20 mouse cellular contexts compared by ENCODE assay signal in the genomic region with DNA sequence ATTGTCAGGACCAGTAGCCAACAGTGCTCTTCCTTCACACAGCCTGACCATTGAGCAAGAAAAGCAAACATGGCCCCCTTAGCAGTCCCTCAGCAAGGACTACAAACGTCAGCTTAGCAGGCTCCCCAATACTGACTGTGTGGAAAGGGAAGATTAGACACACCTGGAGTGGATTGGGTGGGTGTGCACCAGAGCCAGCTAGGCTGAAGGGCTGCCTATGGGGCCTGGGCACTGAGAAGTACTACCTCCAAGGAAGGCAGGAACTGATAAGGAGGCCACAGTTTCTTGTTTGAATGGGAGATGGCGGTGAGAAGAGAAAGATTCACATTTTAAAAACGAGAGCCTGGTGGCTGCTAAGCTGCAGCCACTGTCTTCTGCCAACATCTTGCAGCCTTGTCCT. TPM values are rescaled to one million over a fixed set of nuclear protein-coding genes. Genes with fewer than 3 reads are reported as not detected.
DNase-seq lines count a peak whose midpoint lies in the region; ATAC-seq lines count a peak whose summit lies in the region.
"Had no signal": no experiment of that assay in that cellular context is flagged by ENCODE, and none has a peak within 500 bp of the region (broad histone marks: within the 10 kb centered on the region; RNA-seq: fewer than 3 reads in every experiment).

No protein-coding gene starts in this region.

- H3K9ac ChIP-seq in kidney, embryonic 15.5 days = no peak overlapping the region
- H3K9ac ChIP-seq: embryonic facial prominence, embryonic 12.5 days; forebrain, embryonic 12.5 days; intestine, embryonic 15.5 days; limb, embryonic 12.5 days had no signal

- H3K4me2 ChIP-seq in kidney, embryonic 15.5 days = no peak overlapping the region
- H3K4me2 ChIP-seq: embryonic facial prominence, embryonic 12.5 days; forebrain, embryonic 12.5 days; intestine, embryonic 15.5 days; limb, embryonic 12.5 days had no signal

- DNase-seq in heart, embryonic 10.5 days (ENCODE audit: low spot score) = no peak
- no peak for DNase-seq in heart, postnatal 10 days
- DNase-seq in kidney, postnatal 10 days = no peak
- peak; percentile 28 for DNase-seq in c-Kit-positive CD71-positive TER-119-positive erythroid progenitor cells, embryonic 14.5 days (ENCODE audit: low spot score)
- no peak for DNase-seq in forebrain, embryonic 10.5 days (ENCODE audit: extremely low spot score, low spot score)
- no peak for DNase-seq in T-cell, adult 2 months (ENCODE audit: low spot score)
- DNase-seq: adrenal gland, postnatal 10 days; kidney, postnatal 36 days; layer of hippocampus, postnatal 36 days; lung, postnatal 10 days; midbrain, embryonic 14.5 days; right cerebral cortex, adult 18-20 months; spleen, adult 18-20 months; thymus, postnatal 25 days had no signal

- no peak overlapping the region for H3K4me3 ChIP-seq in heart, embryonic 10.5 days
- no peak overlapping the region for H3K4me3 ChIP-seq in kidney, embryonic 15.5 days (replicated peaks)
- H3K4me3 ChIP-seq in forebrain, embryonic 10.5 days = no peak overlapping the region
- H3K4me3 ChIP-seq: embryonic facial prominence, embryonic 12.5 days; forebrain, embryonic 12.5 days; intestine, embryonic 15.5 days; limb, embryonic 12.5 days had no signal

- H3K4me1 ChIP-seq in heart, embryonic 10.5 days = peaks cover 32% of the 10 kb centered on the region
- H3K4me1 ChIP-seq in kidney, embryonic 15.5 days = no peaks in the 10 kb centered on the region
- H3K4me1 ChIP-seq in forebrain, embryonic 10.5 days = no peaks in the 10 kb centered on the region
- H3K4me1 ChIP-seq: embryonic facial prominence, embryonic 12.5 days; forebrain, embryonic 12.5 days; intestine, embryonic 15.5 days; limb, embryonic 12.5 days had no signal

- H3K36me3 ChIP-seq in heart, embryonic 10.5 days = peaks cover 37% of the 10 kb centered on the region
- peaks cover 37% of the 10 kb centered on the region for H3K36me3 ChIP-seq in kidney, embryonic 15.5 days
- peaks cover 53% of the 10 kb centered on the region for H3K36me3 ChIP-seq in forebrain, embryonic 10.5 days (replicated peaks)

- intact Hi-C loops in heart, postnatal 10 days (cut with DNase I) = no loop called here

- WGBS in heart, embryonic 10.5 days = 51% methylated on average over 3 of the region's 3 CpGs
- 74% methylated on average over 3 of the region's 3 CpGs for WGBS in kidney, embryonic 15.5 days
- 74% methylated on average over 3 of the region's 3 CpGs for WGBS in forebrain, embryonic 10.5 days

- no peaks in the 10 kb centered on the region for H3K9me3 ChIP-seq in heart, embryonic 10.5 days
- no peaks in the 10 kb centered on the region for H3K9me3 ChIP-seq in kidney, embryonic 15.5 days (replicated peaks)
- no peaks in the 10 kb centered on the region for H3K9me3 ChIP-seq in forebrain, embryonic 10.5 days
- H3K9me3 ChIP-seq: embryonic facial prominence, embryonic 12.5 days; forebrain, embryonic 12.5 days; intestine, embryonic 15.5 days; limb, embryonic 12.5 days had no signal

- peak overlapping the region; percentile 69 for H3K27ac ChIP-seq in heart, embryonic 10.5 days
- peak overlapping the region; percentile 37; the same call in 1 of the 2 replicates for H3K27ac ChIP-seq in kidney, embryonic 15.5 days
- H3K27ac ChIP-seq in forebrain, embryonic 10.5 days = no peak overlapping the region
- H3K27ac ChIP-seq: embryonic facial prominence, embryonic 12.5 days; forebrain, embryonic 12.5 days; intestine, embryonic 15.5 days; limb, embryonic 12.5 days had no signal

- no peak for ATAC-seq in kidney, embryonic 15.5 days (replicated peaks; ENCODE audit: low FRiP score)
- peak; percentile 87 for ATAC-seq in megakaryocyte progenitor cell, adult 5-6 weeks (replicated peaks; ENCODE audit: poor library complexity)
- ATAC-seq: intestine, embryonic 15.5 days had no signal

- no peaks in the 10 kb centered on the region for H3K27me3 ChIP-seq in heart, embryonic 10.5 days (ENCODE audit: insufficient read depth, poor library complexity, severe bottlenecking)
- no peaks in the 10 kb centered on the region for H3K27me3 ChIP-seq in kidney, embryonic 15.5 days
- no peaks in the 10 kb centered on the region for H3K27me3 ChIP-seq in forebrain, embryonic 10.5 days (ENCODE audit: poor library complexity, severe bottlenecking)
- H3K27me3 ChIP-seq: embryonic facial prominence, embryonic 12.5 days; forebrain, embryonic 12.5 days; intestine, embryonic 15.5 days; limb, embryonic 12.5 days had no signal

RNA-seq across cellular contexts. Expression of gene Ppif, which starts 26.4 kb away (rescaled TPM):
- polyA plus RNA-seq in heart, embryonic 10.5 days (2016; fragmentation: Nextera tagmentation; extraction: Ambion mirVana) = 65.7 and 104 TPM in 2 replicates
- 100 to 1,000 TPM; 248 to 271 TPM for total RNA-seq in heart, postnatal 10 days (2021)
- 41.5 and 42.1 TPM in 2 replicates for polyA plus RNA-seq in kidney, embryonic 15.5 days (2015; fragmentation: Nextera tagmentation; extraction: Ambion mirVana)
- 87.8 and 114 TPM in 2 replicates for total RNA-seq in megakaryocyte progenitor cell, adult 5-6 weeks (2015)
- total RNA-seq in megakaryocyte progenitor cell, adult 5-6 weeks (2017) = 20.4 and 31.9 TPM in 2 replicates
- polyA plus RNA-seq in forebrain, embryonic 10.5 days (2016; fragmentation: Nextera tagmentation; extraction: Ambion mirVana) = 65.8 and 71.0 TPM in 2 replicates
